Mouse (Mus musculus): ENCODE results near the gene Kank4.

Kank4 gene

DNA sequence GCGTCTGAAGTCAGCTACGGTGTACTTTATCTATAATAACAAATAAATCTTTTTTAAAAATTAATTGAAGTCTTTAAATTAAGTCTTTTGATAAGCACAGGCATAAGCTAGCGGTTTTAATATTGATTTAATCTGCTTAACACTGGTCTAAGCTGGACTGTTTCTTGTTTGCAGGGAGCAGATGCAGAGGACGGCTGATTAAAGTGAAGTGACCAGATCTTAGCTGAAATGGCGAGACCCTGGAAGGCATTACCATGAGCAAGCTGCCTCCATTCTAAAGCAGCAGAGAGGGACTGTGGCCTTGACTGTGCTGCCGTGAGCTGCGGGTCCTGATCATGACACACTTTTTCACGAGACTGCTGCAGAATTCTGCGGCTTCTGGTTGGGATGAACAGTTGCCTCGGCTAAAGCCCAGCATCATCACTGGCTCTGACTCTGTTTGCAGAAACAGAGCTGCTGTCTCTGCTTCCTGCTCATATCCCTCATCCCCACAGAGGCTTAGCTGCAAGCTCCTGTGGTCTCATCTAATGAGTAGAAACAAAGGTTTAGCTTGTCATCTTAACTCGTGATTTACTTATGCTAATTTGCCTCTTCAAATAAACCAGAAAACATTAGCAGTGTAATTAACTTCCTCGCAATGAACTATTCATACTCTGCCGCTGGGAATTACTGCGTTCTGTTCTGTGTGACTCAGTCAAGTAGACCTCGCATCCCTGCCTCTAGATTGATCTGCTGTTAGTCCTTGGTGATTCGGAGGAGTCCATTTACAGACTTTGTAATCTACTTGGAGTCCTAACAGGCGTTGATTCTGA lies 99.4 kb downstream of the Kank4 start:
- no peak for DNase-seq (ENCODE audit: low spot score)

- no peak for DNase-seq (ENCODE audit: low spot score)
Observed at GRCm38 (mm10) chr4:98710891-98711290, 106.4 kb downstream of the Kank4 start.

All from lung, postnatal 25 days (tissue).